Mouse (Mus musculus) heart, postnatal 0 days (tissue): ENCODE data around the gene Slc25a41.

Experiments
- CTCF ChIP-seq: IDR thresholded peaks from 2 replicates; pipeline ENCODE4 v1.5.1; 2016; ENCODE audit warnings: antibody characterized with exemption, control low read depth, low read depth
- EP300 ChIP-seq: IDR thresholded peaks from 2 replicates; pipeline ENCODE4 v1.6.1; 2016; ENCODE audit warnings: antibody characterized with exemption, low read depth

- TF ChIP-seq CTCF (no peak), EP300 (no peak)
Measured at GRCm38 (mm10) chr17:57062548-57062947, 21.1 kb upstream of the Slc25a41 start.
